Mouse (Mus musculus) intestine, embryonic 14.5 days (tissue): Measurements from ENCODE around the gene Frk. TPM values are rescaled to one million over a fixed set of nuclear protein-coding genes. Genes with fewer than 3 reads are reported as not detected.

ENCODE experiments used
- ATAC-seq: fragments of 200-750 bp; cut with Nextera tagmentation; replicated peaks from 2 replicates; pipeline ENCODE4 v1.8.0; 2017; ENCODE audit warnings: low read depth, moderate number of reproducible peaks, moderate TSS enrichment, moderate library complexity; ENCODE audit not compliant: low FRiP score, low TSS enrichment
- DNase-seq: peaks from one replicate; pipeline ENCODE4 v3.0.0-alpha.2; 2018; ENCODE audit warnings: low spot score
- H3K27ac ChIP-seq: fragments of 300-500 bp; sonication (generic); 2 replicates; pipeline ENCODE4 v1.5.1; 2014; ENCODE audit warnings: low read depth, mild to moderate bottlenecking, control low read depth
- H3K27me3 ChIP-seq: fragments of 300-500 bp; sonication (generic); replicated peaks from 2 replicates; pipeline ENCODE4 v1.6.1; 2014; ENCODE audit warnings: low read length, control low read depth; ENCODE audit not compliant: control insufficient read depth, insufficient read depth
- H3K36me3 ChIP-seq: fragments of 300-500 bp; sonication (generic); 2 replicates; pipeline ENCODE4 v1.6.1; 2014; ENCODE audit warnings: low read length, control low read depth; ENCODE audit not compliant: control insufficient read depth, insufficient read depth
- H3K4me1 ChIP-seq: fragments of 300-500 bp; sonication (generic); replicated peaks from 2 replicates; pipeline ENCODE4 v1.6.1; 2014; ENCODE audit warnings: low read length, control low read depth, mixed read lengths; ENCODE audit not compliant: control insufficient read depth, insufficient read depth
- H3K4me2 ChIP-seq: fragments of 300-500 bp; sonication (generic); 2 replicates; pipeline ENCODE4 v1.6.1; 2014; ENCODE audit warnings: low read length
- H3K4me3 ChIP-seq: fragments of 300-500 bp; sonication (generic); 2 replicates; pipeline ENCODE4 v1.5.1; 2014; ENCODE audit warnings: low read depth, low read length, control low read depth, mixed read lengths
- H3K9ac ChIP-seq: fragments of 300-500 bp; sonication (generic); 2 replicates; pipeline ENCODE4 v1.6.1; 2014; ENCODE audit warnings: mild to moderate bottlenecking, low read length
- H3K9me3 ChIP-seq: fragments of 300-500 bp; sonication (generic); 2 replicates; pipeline ENCODE4 v1.6.1; 2016; ENCODE audit warnings: low read length, control low read depth; ENCODE audit not compliant: control insufficient read depth
- WGBS: fragments of 180-500 bp; shearing (Covaris S2); extraction: QIAGEN DNeasy Blood & Tissue Kit; methylation state at CpG from one replicate; pipeline ENCODE4 v1.1.7; 2014; 5-methylcytosine and 5-hydroxymethylcytosine counted together
- polyA plus RNA-seq: library from polyadenylated mRNA; unstranded; fragments of >200 nt; fragmentation: Nextera tagmentation; extraction: Ambion mirVana; gene quantifications from 2 replicates; pipeline ENCODE4 v1.2.1, GENCODE M21; 2014

Frk gene
- polyA plus RNA-seq, 1 experiment from 2014 or later: 19.8 TPM

- 58% methylated on average over 4 of the region's 4 CpGs for WGBS
Measured at GRCm38 (mm10) chr10:34485079-34485478, 1.9 kb downstream of the Frk start.

DNA sequence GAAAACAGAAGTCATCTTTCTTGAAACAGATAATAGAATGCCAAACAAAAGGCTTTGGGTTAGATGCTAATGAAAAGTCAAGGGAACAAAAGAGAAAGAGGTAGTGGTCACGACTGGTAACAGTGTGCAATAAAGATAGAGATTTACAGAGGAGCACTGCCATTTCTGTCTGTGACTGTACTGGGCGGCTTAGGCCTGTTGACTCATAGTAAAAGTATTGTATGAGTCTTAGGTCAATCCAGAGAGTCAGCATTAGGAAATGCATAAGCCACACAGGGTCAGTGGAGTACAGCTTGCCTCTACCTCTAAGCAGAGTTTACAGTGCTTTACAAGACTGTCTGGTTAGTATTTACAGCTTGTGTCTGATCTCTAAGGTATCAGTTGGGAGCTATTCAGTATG lies 24.6 kb downstream of the Frk start:
- no peaks in the 10 kb centered on the region for H3K36me3 ChIP-seq
- H3K27ac ChIP-seq: no peak overlapping the region
- 56% methylated on average over 2 of the region's 2 CpGs for WGBS
- no peak for ATAC-seq
- H3K4me2 ChIP-seq: no peak overlapping the region
- no peak overlapping the region for H3K4me3 ChIP-seq
- H3K9ac ChIP-seq: no peak overlapping the region
- H3K4me1 ChIP-seq: peaks cover 4% of the 10 kb centered on the region; the same call in 1 of the 2 replicates
- no peak for DNase-seq
- H3K9me3 ChIP-seq: no peaks in the 10 kb centered on the region
- no peaks in the 10 kb centered on the region for H3K27me3 ChIP-seq

More at GRCm38 (mm10) chr10:34485079-34485478, 1.9 kb downstream of the Frk start:
- Histone ChIP-seq H3K9ac (no peak overlapping the region; the same call in 1 of the 2 replicates), H3K27me3 (no peaks in the 10 kb centered on the region), H3K4me3 (peak overlapping the region; percentile 47), H3K9me3 (no peaks in the 10 kb centered on the region), H3K36me3 (no peaks in the 10 kb centered on the region), H3K4me2 (peak overlapping the region; percentile 53), H3K27ac (no peak overlapping the region), H3K4me1 (no peaks in the 10 kb centered on the region; the same call in 1 of the 2 replicates)
- 0 out of 2 replicates have a peak, but pooled peaks have one; percentile 41 for ATAC-seq
- DNase-seq: peak; percentile 71

DNA sequence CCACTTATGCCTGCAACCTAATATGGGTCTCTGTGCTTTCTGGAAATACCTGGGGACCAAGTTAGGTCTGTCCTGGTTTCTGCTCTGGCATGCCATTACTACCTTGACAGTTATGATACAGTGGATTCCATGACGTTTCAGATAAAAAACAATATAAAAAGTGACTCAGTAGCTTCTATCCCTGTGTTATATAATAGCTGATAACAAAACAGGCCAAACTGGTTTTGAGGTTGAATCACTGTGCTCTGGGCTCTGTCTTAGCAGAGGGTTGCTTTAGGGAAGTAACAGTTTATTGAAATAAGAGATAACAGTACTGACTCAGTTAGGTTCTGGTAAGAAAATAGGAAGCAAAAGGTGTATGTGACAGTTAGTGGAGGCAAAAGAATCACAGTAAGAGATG lies 25.4 kb downstream of the Frk start:
- H3K27ac ChIP-seq: no peak overlapping the region
- H3K4me1 ChIP-seq: peaks cover 7% of the 10 kb centered on the region; the same call in 1 of the 2 replicates
- no peak for DNase-seq
- H3K4me3 ChIP-seq: no peak overlapping the region
- no peaks in the 10 kb centered on the region for H3K27me3 ChIP-seq
- H3K9me3 ChIP-seq: no peaks in the 10 kb centered on the region
- no peak overlapping the region for H3K9ac ChIP-seq
- H3K36me3 ChIP-seq: no peaks in the 10 kb centered on the region
- ATAC-seq: peak; percentile 75
- WGBS: 47% methylated on average over 1 of the region's 1 CpGs
- H3K4me2 ChIP-seq: no peak overlapping the region

- DNase-seq (no peak), ATAC-seq (no peak)
- peaks cover 7% of the 10 kb centered on the region; the same call in 1 of the 2 replicates for H3K4me1 ChIP-seq
- H3K4me2 ChIP-seq: no peak overlapping the region
- 89% methylated on average over 2 of the region's 2 CpGs for WGBS
- H3K4me3 ChIP-seq: no peak overlapping the region
- no peaks in the 10 kb centered on the region for H3K36me3 ChIP-seq
- H3K9me3 ChIP-seq: no peaks in the 10 kb centered on the region
- H3K9ac ChIP-seq: no peak overlapping the region
- no peak overlapping the region for H3K27ac ChIP-seq
- H3K27me3 ChIP-seq: no peaks in the 10 kb centered on the region
Measured at GRCm38 (mm10) chr10:34509256-34509655, 26.1 kb downstream of the Frk start.

DNA sequence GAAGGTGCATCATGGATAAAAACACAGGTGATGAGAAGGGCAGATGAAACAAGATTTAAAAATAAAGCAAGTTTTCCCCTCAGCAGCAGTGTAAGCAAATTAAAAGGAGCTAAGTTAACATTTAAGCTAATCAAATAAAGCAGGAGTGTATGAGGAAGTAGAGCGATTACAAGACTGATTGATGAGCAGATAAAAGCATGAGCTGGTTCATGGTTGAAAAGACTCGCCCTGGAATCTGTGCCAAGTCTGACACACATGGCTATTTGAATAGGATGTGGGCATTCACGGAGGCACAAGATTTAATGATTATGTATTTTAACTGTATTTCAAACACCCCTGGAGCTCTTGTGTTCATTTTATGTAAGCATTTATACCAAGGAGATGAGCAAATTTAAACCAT lies 28.0 kb downstream of the Frk start:
- peaks cover 7% of the 10 kb centered on the region; the same call in 1 of the 2 replicates for H3K4me1 ChIP-seq
- no peaks in the 10 kb centered on the region for H3K36me3 ChIP-seq
- DNase-seq (no peak), ATAC-seq (no peak)
- WGBS: 42% methylated on average over 3 of the region's 3 CpGs
- H3K4me2 ChIP-seq: no peak overlapping the region
- no peak overlapping the region for H3K4me3 ChIP-seq
- no peak overlapping the region for H3K9ac ChIP-seq
- H3K27ac ChIP-seq: no peak overlapping the region
- H3K9me3 ChIP-seq: no peaks in the 10 kb centered on the region
- no peaks in the 10 kb centered on the region for H3K27me3 ChIP-seq

GRCm38 (mm10) chr10:34512551-34512950 lies 29.4 kb downstream of the Frk start:
- no peak overlapping the region for H3K9ac ChIP-seq
- WGBS: 24% methylated on average over 4 of the region's 4 CpGs
- no peaks in the 10 kb centered on the region for H3K36me3 ChIP-seq
- H3K4me1 ChIP-seq: peaks cover 7% of the 10 kb centered on the region; the same call in 1 of the 2 replicates
- H3K27ac ChIP-seq: 0 out of 2 replicates have a peak overlapping the region, but pooled peaks have one; percentile 8
- ATAC-seq: no peak
- no peak overlapping the region for H3K4me2 ChIP-seq
- no peak for DNase-seq
- H3K27me3 ChIP-seq: no peaks in the 10 kb centered on the region
- no peaks in the 10 kb centered on the region for H3K9me3 ChIP-seq
- H3K4me3 ChIP-seq: no peak overlapping the region

- Histone ChIP-seq H3K27ac (no peak overlapping the region), H3K4me1 (no peaks in the 10 kb centered on the region)
- WGBS: 84% methylated on average over 1 of the region's 1 CpGs
Measured at GRCm38 (mm10) chr10:34525598-34525997, 42.4 kb downstream of the Frk start.

DNA sequence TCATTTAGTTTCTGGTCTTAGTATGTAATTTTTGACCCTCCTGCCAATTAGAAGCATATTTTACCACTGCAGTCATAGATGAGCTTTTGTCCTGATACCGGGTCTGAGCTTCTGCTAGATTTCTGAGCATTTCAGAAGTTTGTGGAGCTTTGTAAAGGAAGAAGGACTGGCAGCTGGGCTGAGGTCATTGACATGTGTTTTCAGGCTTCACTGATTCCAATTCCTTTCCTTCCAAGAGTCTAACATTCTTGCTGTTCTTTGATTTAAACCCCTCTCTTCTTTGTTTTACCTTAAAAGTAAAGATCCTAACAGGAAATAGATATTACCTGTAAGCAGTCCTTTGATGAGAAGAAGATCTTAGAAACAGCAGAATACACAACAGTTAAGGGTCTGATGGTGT lies 48.6 kb downstream of the Frk start:
- no peak overlapping the region for H3K9ac ChIP-seq
- no peak for DNase-seq
- WGBS: 64% methylated on average over 1 of the region's 1 CpGs
- H3K4me2 ChIP-seq: no peak overlapping the region
- no peaks in the 10 kb centered on the region for H3K4me1 ChIP-seq
- no peak for ATAC-seq
- 0 out of 2 replicates have a peak, but pooled peaks cover 2% of the 10 kb centered on the region for H3K9me3 ChIP-seq
- H3K4me3 ChIP-seq: no peak overlapping the region
- no peaks in the 10 kb centered on the region for H3K27me3 ChIP-seq
- H3K27ac ChIP-seq: no peak overlapping the region
- H3K36me3 ChIP-seq: no peaks in the 10 kb centered on the region

More at GRCm38 (mm10) chr10:34525598-34525997, 42.4 kb downstream of the Frk start:
- Histone ChIP-seq H3K4me3 (no peak overlapping the region), H3K9ac (no peak overlapping the region), H3K4me2 (no peak overlapping the region), H3K36me3 (no peaks in the 10 kb centered on the region), H3K9me3 (0 out of 2 replicates have a peak, but pooled peaks cover 2% of the 10 kb centered on the region), H3K27me3 (no peaks in the 10 kb centered on the region)
- no peak for DNase-seq
- no peak for ATAC-seq

DNA sequence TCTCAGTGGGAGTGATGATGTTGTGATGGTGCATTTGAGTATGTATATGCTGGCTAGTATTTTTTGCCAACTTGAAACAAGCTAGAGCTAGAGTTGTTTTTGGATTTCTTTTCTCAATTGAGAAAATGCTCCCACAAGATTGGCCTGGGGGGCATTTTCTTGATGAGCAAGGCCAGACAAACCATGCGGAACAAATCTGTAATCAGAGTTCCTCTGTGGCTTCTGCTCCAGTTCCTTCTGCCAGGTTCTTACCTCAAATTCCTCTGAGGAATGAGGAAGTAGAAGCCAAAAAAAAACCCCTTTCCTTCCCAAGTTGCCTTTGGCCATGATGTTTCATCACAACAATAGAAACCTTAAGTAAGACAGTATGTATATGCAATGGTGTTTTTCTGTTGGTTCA lies 49.3 kb downstream of the Frk start:
- H3K27me3 ChIP-seq: no peaks in the 10 kb centered on the region
- ATAC-seq (no peak), DNase-seq (no peak)
- no peak overlapping the region for H3K4me3 ChIP-seq
- H3K4me2 ChIP-seq: no peak overlapping the region
- WGBS: 84% methylated on average over 1 of the region's 1 CpGs
- no peak overlapping the region for H3K9ac ChIP-seq
- H3K27ac ChIP-seq: no peak overlapping the region
- H3K9me3 ChIP-seq: 0 out of 2 replicates have a peak, but pooled peaks cover 2% of the 10 kb centered on the region
- no peaks in the 10 kb centered on the region for H3K36me3 ChIP-seq
- no peaks in the 10 kb centered on the region for H3K4me1 ChIP-seq
